Mouse (Mus musculus): Measurements from ENCODE around the gene Scarf2.

Gene Scarf2

DNA sequence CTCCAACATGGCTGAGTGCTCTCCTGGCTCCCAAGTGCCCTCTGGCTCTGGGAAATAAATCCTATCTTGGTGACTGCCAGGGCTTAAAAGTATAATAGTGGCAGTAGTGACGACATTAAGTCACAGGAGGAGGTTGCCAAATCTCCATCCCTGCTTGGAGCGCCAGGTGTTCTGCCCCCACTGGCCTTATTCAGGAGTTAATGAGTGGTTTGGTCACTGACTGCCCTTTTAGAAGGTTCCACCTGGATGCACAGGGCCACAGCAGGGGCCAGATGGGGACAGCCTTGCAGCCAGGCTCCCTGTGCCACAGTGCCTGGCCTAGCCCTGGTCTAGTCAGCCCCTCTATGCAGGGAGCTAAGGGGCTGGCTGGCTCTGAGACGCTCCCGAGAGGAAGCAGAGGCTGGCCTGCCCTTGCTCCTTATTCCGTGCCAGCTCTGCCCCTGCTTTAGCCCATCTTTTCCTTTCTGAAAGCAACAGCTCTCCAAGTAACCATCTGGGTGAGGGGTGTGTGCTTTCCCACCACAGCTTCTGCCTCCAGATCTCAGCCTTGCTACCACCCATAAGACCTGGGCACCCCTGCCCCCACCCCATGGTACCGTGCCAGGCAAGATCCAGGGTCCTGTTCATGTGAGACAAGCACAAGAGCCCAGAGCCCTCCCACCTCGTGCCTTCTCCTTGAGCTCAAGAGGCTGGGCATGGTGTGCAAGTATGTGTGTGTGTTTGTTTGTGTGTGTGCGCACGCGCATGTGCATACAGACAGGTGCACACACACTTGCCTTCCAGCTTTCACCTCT lies 33.5 kb downstream of the Scarf2 start:
- ATAC-seq (ENCODE audit: low TSS enrichment) = no peak

DNA sequence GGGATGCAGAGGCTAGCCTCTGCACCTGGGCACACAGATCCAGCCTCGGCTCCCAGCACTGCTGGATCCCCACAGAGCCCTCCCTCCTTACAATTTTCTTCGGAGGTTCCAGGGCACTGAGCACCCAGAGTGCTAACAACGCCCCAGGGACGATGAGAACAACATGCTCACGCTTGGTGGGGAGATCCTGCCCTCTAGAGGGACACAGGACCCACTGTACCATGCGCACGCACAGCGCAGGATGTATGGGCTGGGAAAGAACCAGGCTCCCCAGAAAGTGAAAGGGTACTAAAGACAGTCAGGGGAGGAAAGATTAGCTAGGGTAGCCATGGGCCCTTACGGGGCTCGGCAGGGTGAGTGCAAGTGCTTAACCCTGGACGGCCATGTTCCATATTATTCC lies 34.7 kb downstream of the Scarf2 start:
- ATAC-seq (ENCODE audit: low TSS enrichment) = no peak

DNA sequence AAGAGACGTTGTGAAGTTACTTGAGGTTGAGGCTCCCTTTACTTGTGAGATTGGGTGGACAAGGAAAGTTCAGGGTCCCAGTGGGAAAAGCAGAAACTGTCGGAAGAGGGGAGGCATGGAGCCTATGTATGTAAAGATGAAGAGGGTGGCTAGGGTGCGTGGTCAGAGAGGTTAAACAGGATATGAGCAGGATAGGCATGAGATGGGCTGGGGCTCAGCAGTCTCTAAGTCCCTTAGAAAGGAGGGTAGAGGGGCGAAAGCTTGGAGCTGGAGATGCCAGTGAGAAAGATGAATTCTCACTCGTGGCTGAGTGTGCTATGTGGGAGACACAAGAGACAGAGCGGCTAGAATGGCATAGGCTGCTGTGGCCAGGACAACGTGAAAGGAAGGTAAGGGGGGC lies 35.7 kb downstream of the Scarf2 start, which contains the start of gene B830017H08Rik:
Gene B830017H08Rik, plus strand, starts transcription at position 301 of the 400 bp plus-strand sequence.
- peak; percentile 2; the same call in 1 of the 2 replicates for ATAC-seq (ENCODE audit: low TSS enrichment)

DNA sequence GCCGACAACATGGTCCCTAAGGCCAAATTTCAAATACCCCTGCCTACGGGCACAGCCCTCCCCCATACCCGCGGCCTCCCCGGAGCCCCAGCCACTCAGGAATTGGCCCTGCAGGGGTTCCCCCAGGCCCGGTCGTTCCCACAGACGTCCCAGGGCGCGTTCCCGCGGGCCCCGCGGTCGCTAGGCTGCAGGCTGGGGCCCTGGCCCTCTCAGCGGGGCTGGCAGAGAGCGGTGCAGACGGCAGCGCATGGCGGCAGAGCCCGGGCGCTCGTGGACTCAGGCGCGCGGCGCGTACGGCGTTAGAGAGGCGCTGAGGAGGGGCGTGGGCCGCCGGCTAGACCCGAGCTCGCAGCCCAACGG lies 36.2 kb downstream of the Scarf2 start:
- ATAC-seq (ENCODE audit: low TSS enrichment) = peak; percentile 50

DNA sequence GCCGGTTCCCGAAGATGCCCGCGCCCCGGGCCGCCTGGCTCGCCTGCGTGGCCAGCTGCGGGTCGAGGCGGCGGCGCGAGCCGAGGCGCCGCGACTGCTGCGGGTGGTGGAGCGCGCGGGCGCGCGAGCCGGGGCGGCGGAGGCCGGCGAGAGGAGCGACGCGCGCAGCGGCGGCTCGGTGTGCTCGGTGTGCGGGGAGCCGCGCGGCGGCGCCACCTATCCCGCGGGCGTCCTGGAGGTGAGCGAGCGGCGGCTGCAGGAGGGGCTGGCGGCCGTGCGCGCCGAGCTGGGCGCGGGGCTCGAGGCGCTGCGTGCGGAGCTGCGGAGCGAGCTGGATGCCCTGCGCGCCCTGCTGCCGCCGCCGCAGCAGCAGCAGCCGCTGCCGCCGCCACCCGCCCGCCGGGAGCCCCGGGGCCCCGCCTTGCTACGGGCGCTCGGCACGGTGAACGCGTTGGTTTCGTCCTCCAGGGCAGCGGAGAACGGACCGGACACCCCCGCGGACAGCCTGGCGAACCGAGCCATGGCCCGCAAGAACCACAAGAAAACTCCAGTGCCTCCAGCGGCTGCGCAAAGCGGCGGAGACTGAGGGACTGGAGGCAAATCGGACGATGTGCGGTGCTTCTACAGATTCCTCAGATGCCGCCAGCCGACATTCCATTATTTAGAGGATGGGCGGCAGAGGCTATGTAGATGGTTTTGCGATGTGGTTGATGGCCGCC lies 36.8 kb downstream of the Scarf2 start:
- ATAC-seq (ENCODE audit: low TSS enrichment) = peak; percentile 58

DNA sequence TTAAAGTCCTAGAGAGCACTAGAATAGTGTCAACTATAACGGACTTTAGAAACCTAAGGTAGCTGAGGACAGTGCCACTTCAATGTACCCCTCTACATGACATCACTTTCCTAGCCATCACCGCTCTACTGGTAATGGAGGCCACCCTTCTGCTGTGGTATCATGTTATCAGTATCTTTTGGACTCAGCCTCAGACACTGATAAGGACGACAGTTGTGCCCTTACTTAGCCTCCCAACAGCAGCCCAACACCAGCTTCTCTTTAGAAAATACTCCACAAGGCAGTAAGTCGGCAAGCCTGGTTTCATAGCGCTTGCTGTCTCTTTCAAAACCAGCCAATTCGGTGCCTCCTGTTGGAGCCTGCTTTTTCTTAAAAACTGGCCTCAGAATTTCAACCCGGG lies 37.5 kb downstream of the Scarf2 start:
- no peak for ATAC-seq (ENCODE audit: low TSS enrichment)

DNA sequence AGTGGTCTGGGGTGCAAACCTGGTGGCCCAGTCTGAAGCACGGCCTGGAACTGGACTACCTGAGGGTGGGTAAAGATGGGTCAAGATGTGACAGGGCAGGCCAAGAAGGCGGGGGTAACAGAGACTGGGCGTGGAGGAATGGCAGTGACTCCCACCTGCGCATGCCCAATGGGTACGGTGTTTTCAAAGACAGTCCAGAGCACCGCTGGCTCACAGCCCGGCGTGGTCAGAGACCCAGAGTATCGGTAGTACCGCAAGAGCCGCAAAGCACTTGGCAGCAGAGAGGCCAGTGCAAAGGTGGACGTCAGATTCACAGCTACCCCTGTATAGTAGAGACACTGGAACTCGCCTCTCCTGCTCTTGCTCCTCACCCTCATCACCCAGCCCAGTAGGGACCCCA lies 38.4 kb downstream of the Scarf2 start:
- ATAC-seq (ENCODE audit: low TSS enrichment) = no peak

DNA sequence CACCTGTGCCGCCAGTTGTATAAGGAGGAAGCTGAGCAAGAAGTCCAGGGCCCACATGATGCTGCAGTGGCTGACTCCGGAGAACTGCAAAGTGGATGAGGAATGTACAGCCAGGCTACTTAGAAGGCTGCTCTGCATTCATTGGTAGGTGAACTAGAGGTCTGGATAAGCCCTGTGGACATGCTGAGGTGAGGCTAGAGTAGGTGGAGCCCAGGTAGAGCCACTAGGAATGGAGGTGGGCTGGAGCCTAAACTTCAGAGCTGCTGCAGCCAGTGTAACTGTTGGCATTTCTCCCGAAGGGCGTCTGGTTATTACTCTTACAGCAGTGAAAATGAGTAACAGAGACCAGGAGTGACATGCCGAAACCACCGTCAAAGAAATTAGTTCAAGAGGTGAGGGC lies 41.0 kb downstream of the Scarf2 start, which contains the start of gene Car15:
Gene Car15, minus strand, starts transcription at position 314 of the 400 bp plus-strand sequence.
- ATAC-seq (ENCODE audit: low TSS enrichment) = no peak

DNA sequence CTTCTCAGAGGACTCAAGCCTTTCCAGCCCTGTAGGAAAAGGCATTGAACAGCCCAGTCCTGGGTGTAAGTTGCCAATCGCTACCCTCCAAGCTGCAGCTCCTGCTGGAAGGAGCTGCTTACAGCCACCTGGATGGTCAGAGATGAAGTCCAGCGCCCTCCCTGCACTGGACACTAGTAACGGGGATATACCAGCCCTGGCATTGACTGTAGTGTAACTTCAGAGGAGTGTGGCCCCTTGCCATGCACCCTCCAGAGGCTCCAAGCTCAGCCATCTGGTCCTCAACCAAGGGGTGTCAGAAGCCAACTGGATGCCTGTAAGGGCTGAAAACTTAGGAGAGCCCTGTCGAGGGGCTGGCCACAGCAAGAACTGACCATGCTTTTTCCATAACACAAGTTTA lies 42.9 kb downstream of the Scarf2 start:
- no peak for ATAC-seq (ENCODE audit: low TSS enrichment)

DNA sequence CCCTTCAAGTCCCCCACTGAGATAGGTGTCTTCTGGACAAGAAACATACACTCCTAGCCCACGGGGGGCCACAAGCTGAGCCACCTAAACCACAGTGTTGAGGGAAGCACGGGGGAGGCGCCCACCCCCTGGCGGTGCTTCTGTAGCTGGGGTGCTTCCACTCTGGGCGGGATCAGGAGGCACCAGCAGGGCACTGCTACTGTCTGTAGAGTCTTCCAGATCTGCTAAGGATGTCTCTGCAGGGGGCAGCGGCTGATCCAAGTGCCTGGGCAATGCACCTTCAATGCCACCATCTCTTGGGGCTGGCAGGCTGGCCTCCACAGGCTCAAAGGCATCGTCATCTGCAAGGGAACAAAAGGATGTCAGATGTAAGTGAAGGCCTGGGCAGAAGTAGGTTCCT lies 45.4 kb downstream of the Scarf2 start:
- no peak for ATAC-seq (ENCODE audit: low TSS enrichment)

DNA sequence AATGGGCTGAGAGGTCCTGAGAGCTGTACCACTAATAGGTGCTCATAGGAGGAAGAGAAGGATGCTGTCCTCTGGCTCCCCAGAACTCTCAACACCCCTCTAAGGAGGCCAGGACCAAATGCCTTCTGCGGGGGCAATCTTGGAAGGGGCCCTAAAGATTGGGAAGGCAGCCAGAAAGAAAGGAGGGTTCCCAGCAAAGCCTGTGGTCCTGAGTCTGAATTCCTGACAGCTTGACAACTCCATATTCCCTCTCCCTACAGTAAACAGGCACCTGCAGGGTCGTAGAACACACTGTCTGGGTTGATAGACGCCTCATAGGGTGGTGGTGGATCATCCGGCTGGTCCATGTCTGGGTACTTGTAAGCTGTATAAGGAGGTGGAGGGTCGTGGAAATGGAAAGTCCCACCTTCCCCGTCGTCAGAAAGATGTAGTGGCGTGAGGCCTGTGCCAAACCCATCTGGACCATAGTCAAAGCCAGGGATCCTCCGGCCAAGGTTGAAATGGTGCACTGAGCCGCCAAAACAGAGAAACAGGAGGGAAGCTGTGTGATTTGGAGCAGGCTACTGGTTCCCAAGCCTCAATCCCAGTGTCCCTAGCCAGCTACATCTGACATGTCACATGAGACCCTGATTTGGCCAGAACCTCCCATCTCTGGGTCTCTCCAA lies 46.8 kb downstream of the Scarf2 start:
- ATAC-seq (ENCODE audit: low TSS enrichment) = no peak

DNA sequence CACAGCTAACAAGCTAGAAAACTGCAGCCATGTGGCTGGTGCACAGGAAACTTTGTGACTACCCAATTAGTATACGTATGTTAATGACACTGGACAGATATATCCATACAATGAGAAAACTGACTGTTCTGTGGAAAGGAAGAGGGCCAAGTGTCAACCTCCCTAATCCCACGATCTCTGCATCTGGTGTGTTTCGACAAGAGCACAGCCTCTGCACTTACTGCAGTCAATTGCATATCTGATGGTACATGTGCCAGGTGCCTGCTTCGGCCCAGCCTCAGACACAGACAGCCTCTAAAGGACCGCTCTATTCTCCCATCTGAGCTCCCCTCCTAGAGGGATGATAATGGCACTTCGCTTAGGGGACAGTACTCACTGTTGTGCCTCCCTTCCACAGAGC lies 51.3 kb downstream of the Scarf2 start:
- peak; percentile 36; the same call in 1 of the 2 replicates for ATAC-seq (ENCODE audit: low TSS enrichment)

DNA sequence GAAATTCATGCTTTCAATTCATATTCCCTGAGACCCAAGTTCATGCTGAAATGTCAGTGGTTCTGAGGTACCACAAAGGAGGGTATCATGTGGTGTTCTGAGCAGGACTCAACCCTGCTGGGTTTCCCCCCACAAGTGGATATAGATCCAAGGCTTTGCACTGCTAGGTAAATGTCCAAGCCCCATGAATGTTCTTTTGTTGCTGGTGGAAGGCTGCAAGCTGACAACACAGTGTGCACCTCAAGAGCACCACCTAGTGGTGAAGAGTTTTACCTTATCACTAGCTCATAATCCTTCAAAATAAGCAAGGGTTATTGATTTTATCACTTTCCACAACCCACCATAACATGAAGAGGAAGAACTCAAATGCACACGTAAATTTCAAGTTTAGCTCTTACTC lies 51.8 kb downstream of the Scarf2 start:
- peak; percentile 64 for ATAC-seq (ENCODE audit: low TSS enrichment)

DNA sequence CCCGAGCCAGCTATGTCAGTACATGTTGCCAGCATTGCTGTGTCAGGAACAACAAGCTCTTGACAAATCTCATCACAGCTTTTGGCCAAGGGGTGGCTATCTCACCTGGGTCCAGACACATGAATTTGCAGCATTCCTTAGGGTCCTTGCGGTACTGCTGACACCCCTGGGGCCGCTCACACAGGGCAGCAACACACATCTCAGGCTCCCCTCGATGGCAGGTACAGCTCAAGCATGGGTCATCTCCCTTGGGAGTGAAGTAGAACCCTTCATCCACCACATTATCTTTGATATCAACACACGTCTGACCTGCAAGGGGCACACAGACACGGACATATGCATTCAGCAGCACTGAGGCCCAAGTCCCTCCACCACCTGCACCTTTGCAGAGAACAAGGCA lies 52.4 kb downstream of the Scarf2 start:
- ATAC-seq (ENCODE audit: low TSS enrichment) = no peak

DNA sequence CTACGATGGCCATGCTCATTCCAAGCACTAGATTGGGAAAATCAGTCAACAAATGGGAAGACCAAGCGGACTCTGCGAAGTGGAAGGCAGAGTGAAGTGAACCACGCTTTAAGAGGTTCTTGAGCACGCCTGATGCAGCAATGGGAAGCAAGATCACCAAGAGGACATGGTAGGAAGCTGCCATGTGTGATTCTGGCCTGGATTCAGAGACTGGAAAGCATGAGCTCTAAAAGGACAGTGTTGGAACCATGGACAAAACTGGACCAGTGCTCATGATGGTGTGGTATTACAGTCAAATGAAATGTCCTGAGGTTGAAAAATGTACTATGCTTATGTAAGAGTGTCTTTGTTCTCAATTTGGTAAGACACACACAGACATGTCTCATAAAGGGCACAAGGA lies 54.2 kb downstream of the Scarf2 start:
- no peak for ATAC-seq (ENCODE audit: low TSS enrichment)

DNA sequence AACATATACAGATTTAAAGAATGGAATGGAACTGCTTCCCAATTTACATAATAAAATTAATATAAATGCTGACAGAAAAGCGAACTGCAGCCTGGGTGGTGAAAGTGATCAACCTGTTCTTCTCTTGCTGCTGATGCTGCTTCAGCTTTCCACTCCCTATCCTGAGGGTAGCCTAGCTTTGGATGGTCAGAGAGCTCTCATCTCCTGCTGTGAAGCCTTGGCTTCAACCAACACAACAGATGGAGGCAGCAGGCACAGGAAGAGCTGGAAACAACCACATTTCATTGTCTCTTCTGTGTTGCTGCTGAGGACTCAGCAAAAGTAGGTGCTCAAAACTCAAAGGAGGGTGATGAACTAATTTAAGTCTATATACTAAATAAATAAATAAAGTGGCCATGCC lies 54.8 kb downstream of the Scarf2 start:
- ATAC-seq (ENCODE audit: low TSS enrichment) = peak; percentile 50; the same call in 1 of the 2 replicates

DNA sequence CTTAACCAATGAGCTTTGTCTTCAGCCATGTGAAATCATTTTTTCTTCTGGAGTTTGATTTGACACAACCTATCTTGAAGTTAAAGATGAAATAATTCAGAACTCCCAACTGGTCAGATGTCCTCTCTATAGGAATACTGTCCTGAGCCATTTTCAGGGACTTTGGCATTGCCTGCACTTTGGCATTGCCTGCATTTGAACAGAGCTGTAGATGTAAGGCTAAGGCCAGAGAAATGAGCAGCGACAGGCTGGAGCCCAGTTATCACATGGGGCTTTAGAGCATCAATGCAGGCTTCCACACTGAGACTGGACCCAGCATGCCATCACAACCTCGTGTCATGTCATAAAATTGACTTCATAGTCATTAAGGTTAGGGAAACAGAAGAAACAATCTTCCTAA lies 56.2 kb downstream of the Scarf2 start:
- ATAC-seq (ENCODE audit: low TSS enrichment) = no peak

DNA sequence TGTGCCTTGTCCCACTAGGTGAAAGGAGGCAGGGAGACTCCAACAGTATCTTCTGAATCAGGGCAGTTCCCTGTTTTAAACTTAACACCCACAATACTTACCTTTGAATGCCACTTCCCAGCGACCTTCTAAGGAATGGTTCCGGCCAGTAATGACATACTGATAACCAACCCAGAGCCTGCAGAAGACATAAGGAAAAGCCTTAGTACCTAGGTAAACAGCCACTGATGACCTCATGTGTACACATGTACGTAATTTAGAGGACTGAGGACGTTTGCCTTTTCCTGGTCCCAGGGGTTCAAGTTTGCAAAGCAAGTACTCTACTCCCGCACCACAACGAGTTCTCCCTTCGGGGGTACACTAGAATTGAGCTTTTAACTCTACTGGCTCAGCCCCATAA lies 60.1 kb downstream of the Scarf2 start:
- ATAC-seq (ENCODE audit: low TSS enrichment) = no peak

All from frontal cortex, adult (tissue).